Mouse (Mus musculus): Measurements from ENCODE around the gene Gm47995. TPM values are rescaled to one million over a fixed set of nuclear protein-coding genes. Genes with fewer than 3 reads are reported as not detected.
"Not testable (repeated sequence)": the region's sequence is repeated elsewhere in the genome, so short reads cannot be mapped to it uniquely, and the experiment has no call there.

Gene Gm47995
- polyA plus RNA-seq (2017; shearing (Covaris generic)) = not detected

GRCm38 (mm10) chr1:151198120-151198519 lies at the start of gene Gm47995:
Gene Gm47995 (plus strand): TSS chr1:151198448.
- not testable (repeated sequence) for ATAC-seq

DNA sequence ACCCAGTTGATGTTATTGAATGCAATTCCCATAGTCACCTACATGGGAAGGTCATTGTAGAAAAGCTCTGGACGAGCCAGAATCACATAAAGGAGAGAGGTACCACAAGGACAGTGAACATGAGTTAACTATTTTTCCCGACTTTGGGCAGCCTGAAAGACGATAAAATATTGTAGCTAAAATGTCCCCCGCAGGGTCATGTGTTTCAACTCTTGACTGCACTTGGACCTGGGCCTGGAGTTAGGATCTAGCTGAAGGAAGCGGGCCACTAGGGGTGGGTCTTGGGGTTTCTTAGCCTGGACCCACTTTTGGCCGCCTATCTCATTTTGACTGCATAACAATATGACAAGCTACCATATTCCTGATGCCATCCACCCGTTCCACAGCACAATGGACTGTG lies 48.0 kb upstream of the Gm47995 start:
- ATAC-seq = no peak

DNA sequence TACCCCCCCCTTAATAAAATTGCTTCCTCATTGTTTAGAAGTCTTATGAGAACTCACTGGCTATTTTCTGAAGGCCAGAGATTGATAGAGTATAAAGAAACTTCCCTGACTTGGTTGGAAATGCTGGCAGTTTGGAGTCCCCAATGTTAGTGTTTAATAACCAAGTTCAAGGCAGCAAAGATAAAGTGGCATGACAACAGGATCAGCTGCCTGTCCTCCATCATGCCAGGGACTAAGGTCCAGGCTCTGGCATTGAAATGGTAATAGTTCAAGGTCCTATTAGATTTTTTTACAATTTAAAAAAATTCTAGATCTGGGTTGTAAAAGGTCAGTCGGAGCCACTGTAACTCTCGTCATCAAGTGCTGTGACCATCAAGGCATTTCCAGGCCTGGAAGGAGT lies 47.2 kb upstream of the Gm47995 start:
- ATAC-seq = no peak

DNA sequence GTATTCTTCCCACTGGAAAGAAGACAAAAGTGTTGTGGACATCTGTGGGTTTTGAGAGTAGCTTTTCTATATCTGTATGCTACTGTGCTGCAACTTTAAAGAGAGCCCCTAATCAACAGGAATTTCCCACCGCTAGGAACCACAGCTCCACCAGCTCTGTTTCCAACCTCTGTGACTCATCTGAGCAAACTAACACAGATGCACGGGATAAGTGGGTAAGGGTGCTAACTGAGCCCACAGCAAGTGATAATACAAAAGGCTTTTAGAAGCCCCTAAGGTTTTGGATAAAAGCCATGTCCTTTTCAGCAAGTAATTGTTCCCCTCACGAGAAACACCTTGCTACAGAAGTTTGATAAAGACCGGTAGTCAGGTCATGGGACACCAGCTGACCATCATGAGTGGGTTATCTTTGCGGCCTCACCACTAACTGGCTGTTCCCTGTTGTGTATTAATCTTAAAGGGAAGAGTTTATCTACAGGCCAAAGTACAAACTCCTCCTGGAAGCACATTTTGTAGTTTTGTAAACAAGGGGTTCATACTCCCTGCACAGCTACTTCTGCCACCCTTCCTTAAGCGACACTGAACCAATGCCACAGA lies 45.1 kb upstream of the Gm47995 start:
- no peak for ATAC-seq

GRCm38 (mm10) chr1:151154131-151154530 lies 44.1 kb upstream of the Gm47995 start:
- ATAC-seq = not testable (repeated sequence)

GRCm38 (mm10) chr1:151156129-151156528 lies 42.1 kb upstream of the Gm47995 start:
- ATAC-seq = no peak

GRCm38 (mm10) chr1:151156777-151157632 lies 41.2 kb upstream of the Gm47995 start:
- no peak for ATAC-seq

GRCm38 (mm10) chr1:151157963-151158856 lies 40.0 kb upstream of the Gm47995 start:
- no peak for ATAC-seq

DNA sequence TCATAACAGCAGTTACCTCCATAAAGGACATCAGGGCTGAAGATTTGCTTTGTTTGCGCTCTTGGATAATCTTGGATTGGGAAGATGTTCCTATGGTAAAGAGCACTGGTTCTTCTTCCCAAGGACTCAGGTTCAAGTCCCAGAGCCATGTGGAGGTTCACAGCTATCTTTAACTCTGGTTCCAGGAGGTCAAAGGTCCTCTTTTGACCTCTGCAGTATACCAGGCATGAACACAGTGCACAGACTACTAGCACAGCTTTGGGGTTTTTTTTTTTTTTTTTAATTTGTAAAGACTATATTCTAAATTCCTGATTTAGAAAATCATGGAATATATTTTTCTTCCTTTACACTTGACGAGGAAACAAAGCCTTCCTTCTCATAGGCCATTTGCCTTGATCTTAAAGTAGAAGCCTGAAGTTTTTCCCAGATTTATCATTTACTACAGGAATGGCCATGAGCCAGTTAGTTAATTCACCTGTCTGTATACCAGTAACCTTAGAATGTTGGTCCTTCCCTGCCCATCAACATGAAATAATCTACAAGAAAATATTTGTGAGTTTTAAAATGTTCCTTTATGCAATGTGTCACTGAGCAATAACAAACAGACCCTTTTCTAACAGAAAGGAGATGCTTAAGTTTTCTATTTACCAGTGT lies 39.3 kb upstream of the Gm47995 start:
- ATAC-seq = no peak

DNA sequence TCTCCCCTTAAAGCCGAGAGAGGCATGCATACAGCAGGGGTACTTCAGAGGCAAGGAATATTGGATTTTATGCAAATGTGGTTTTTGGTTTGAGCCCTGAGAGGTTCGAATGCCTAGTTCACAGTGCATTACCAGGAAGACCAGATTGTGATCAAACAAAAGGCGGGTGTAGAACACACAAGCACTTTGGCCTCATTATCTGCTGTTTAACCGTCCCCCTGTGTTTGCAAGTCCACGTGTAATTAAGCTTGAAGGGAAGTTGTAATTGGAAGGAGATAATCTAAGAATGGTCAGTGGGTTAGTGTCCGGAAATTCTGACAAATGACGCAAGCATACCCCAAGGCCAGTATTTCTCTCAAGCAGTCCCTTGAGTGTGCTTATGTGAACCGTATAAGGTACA lies 32.2 kb upstream of the Gm47995 start:
- no peak for ATAC-seq

- peak; percentile 21 for ATAC-seq
These were observed 30.8 kb upstream of the Gm47995 start for GRCm38 (mm10) chr1:151167297-151168047.

- ATAC-seq = no peak
These were observed 29.6 kb upstream of the Gm47995 start for GRCm38 (mm10) chr1:151168637-151169036.

- no peak for ATAC-seq
These were observed 26.4 kb upstream of the Gm47995 start for GRCm38 (mm10) chr1:151171572-151172461.

DNA sequence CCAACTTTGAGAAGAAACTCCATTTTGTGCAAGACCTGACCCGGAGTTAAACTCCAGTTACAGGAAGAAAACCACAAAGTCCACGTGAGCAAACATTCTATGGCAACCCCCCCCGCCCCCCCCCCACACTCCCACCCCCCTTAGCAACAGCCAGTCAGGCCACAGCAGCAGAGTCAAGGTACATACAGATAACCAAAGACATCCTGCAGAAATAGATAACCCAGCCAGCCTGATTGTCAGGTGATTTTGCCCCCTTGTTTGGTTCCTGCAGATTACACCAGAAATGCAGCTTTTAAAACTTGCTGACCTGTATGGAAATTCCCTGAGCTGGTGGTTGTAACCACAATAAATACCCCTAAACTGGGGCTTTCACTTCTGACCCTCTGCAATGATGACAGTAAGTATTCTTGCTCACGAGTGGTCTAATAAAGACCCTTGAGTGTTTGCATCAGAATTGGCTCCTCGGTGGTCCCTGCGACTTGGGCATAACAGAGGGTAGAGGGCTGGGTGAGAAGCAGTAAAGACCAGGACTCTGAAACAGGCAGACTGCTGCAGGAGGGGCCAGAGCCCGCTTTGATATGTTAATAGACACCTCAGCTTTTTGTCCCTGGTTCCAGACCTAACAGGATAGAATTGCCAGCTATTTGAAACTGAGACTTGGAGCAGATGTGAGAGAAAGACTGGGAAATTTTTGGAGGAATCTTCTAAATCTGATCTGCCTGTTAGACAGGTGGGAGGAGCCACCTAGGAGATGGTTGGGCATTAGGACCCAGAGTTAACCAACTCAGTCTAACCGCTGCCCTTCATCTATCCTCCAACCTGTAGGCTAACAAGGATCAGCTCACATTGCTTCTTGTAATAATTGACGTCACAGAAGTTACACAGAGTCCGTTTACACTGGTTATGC lies 21.0 kb upstream of the Gm47995 start:
- ATAC-seq = peak; percentile 96

GRCm38 (mm10) chr1:151177937-151178271 lies 20.3 kb upstream of the Gm47995 start:
- no peak for ATAC-seq

DNA sequence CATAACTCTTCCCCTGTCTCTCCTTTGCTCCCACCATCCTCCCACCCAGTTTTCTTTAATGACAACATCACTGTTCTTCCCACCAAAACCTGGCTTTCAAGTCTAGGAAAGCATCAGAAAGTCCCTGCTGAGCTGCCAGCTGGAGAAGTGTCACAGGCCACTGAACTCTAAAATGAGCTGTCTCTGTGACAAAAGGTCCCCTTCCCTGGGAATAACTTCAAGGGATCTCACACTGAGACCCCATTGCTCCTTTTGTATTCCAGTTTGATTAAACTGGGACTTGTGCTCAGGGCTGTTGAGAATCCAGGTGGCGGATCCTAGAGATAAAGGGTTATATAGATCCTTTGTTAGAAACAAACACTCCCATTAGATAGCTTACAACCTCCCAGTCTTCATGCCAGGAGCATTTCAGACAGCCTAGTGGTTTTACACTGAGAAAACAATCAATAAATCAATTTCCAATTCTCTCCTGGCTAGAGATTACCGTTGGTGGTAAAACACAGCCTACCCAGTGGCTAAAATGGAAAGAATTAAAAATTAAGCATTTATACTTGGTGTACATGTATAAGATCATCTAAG lies 19.7 kb upstream of the Gm47995 start:
- ATAC-seq = no peak

GRCm38 (mm10) chr1:151180167-151180566 lies 18.1 kb upstream of the Gm47995 start:
- ATAC-seq = no peak

DNA sequence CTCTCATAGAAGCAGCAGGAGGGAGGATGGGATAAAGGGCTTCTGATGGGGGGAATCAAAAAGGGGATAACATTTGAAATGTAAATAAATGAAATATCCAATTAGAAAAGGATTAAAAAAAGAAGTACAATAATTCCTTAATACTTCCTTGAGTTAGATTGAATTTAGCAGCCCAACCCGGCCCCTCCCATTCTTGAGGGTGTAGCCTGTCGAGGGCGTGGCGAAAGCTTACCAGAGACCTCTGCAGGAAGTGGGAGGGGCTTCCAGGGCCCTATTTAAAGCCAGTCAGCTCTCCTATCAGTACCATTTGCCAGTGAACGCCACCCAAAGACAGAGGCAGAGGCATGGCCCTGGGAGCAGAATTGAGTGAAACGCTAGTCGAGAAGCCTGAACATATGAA lies 16.0 kb upstream of the Gm47995 start, which contains the start of gene Gm47985:
Gm47985 (plus strand) TSS at position 272 of the 400 bp plus-strand sequence.
- ATAC-seq = not testable (repeated sequence)

- not testable (repeated sequence) for ATAC-seq
These were observed 12.1 kb upstream of the Gm47995 start for GRCm38 (mm10) chr1:151186186-151186585.

All from inflammation-experienced regulatory T-cells, adult 6 months (primary cell).